Mouse (Mus musculus) CH12.LX (cell line): ENCODE data around the gene Npm1. TPM values are rescaled to one million over a fixed set of nuclear protein-coding genes. Genes with fewer than 3 reads are reported as not detected.

Source experiments
- DNase-seq: peaks from one replicate; pipeline ENCODE4 v3.0.0-alpha.2; 2013; ENCODE audit errors: extremely low read depth
- H3K27ac ChIP-seq: 2 replicates; pipeline ENCODE4 v1.5.1; 2012; ENCODE audit warnings: low read depth, mild to moderate bottlenecking, control low read depth, moderate library complexity; ENCODE audit not compliant: insufficient read depth
- H3K27me3 ChIP-seq: replicated peaks from 2 replicates; pipeline ENCODE3; 2012; ENCODE audit warnings: inconsistent platforms
- H3K36me3 ChIP-seq, 2 experiments: replicated peaks in 1 of 2; 2 replicates each; pipeline versions ENCODE3 to v1.6.1; 2012; ENCODE audit warnings: inconsistent platforms in 1 of 2, low read length in 1 of 2, mild to moderate bottlenecking in 1 of 2, mixed read lengths in 1 of 2, moderate library complexity in 1 of 2; ENCODE audit not compliant: control insufficient read depth in 1 of 2, insufficient read depth in 1 of 2
- H3K4me1 ChIP-seq, 2 experiments: 2 replicates each; pipeline ENCODE4 v1.6.1; 2012; ENCODE audit warnings: inconsistent platforms in 1 of 2, moderate library complexity in 1 of 2; ENCODE audit not compliant: insufficient read depth in 2 of 2, control insufficient read depth in 1 of 2
- H3K4me2 ChIP-seq: 2 replicates; pipeline ENCODE4 v1.6.1; 2012; ENCODE audit warnings: low read depth, mild to moderate bottlenecking, control low read depth; ENCODE audit not compliant: poor library complexity, insufficient read depth, severe bottlenecking
- H3K4me3 ChIP-seq, 3 experiments: fragments of 150-350 bp in 1 of 3; sonication (generic) in 1 of 3; replicated peaks in 1 of 3; 2 replicates each; pipeline versions ENCODE3 to v1.5.1; 2011 to 2012; ENCODE audit warnings: low read depth in 2 of 3, low read length in 2 of 3, mild to moderate bottlenecking in 2 of 3, moderate library complexity in 2 of 3, control low read depth in 1 of 3, improper control_type of control experiment in 1 of 3, inconsistent platforms in 1 of 3, mixed read lengths in 1 of 3; ENCODE audit not compliant: poor library complexity in 1 of 3
- H3K79me2 ChIP-seq: replicated peaks from 2 replicates; pipeline ENCODE4 v1.6.1; 2012; ENCODE audit warnings: mild to moderate bottlenecking, moderate library complexity; ENCODE audit not compliant: control insufficient read depth, poor library complexity, insufficient read depth, severe bottlenecking; ENCODE audit errors: extremely low read depth
- H3K9ac ChIP-seq: 2 replicates; pipeline ENCODE4 v1.6.1; 2012; ENCODE audit warnings: low read depth, mild to moderate bottlenecking, control low read depth, moderate library complexity; ENCODE audit not compliant: insufficient read depth
- H3K9me3 ChIP-seq: replicated peaks from 2 replicates; pipeline ENCODE3; 2012; ENCODE audit warnings: low read length, inconsistent platforms, mixed read lengths
- E2F4 ChIP-seq: IDR thresholded peaks from 2 replicates; pipeline ENCODE4 v1.6.1; 2011; ENCODE audit warnings: low read depth, low read length, improper control_type of control experiment; ENCODE audit not compliant: insufficient replicate concordance
- ELF1 ChIP-seq: IDR thresholded peaks from 2 replicates; pipeline ENCODE4 v1.6.1; 2014; ENCODE audit warnings: low read depth, mild to moderate bottlenecking, inconsistent platforms, low read length, improper control_type of control experiment
- EP300 ChIP-seq: IDR thresholded peaks from 2 replicates; pipeline ENCODE4 v1.6.1; 2011; ENCODE audit warnings: low read length, improper control_type of control experiment
- ETS1 ChIP-seq: conservative IDR thresholded peaks from 2 replicates; pipeline ENCODE4 v1.6.1; 2012; ENCODE audit warnings: low read depth, mild to moderate bottlenecking, inconsistent platforms, low read length, improper control_type of control experiment, moderate library complexity
- IRF4 ChIP-seq: IDR thresholded peaks from 2 replicates; pipeline ENCODE4 v1.6.1; 2014; ENCODE audit warnings: low read depth, mild to moderate bottlenecking, inconsistent platforms, low read length, improper control_type of control experiment
- JUND ChIP-seq: conservative IDR thresholded peaks from 2 replicates; pipeline ENCODE4 v1.6.1; 2011; ENCODE audit warnings: low read depth, low read length, improper control_type of control experiment
- KAT2A ChIP-seq: IDR thresholded peaks from 2 replicates; pipeline ENCODE4 v1.6.1; 2012; ENCODE audit warnings: low read length, improper control_type of control experiment, inconsistent platforms; ENCODE audit not compliant: insufficient replicate concordance
- MAX ChIP-seq: IDR thresholded peaks from 2 replicates; pipeline ENCODE4 v1.6.1; 2011; ENCODE audit warnings: low read length, improper control_type of control experiment
- MAZ ChIP-seq: IDR thresholded peaks from 2 replicates; pipeline ENCODE4 v1.6.1; 2012; ENCODE audit warnings: low read depth, mild to moderate bottlenecking, inconsistent platforms, low read length, improper control_type of control experiment, moderate library complexity
- MEF2A ChIP-seq: IDR thresholded peaks from 2 replicates; pipeline ENCODE4 v1.6.1; 2014; ENCODE audit warnings: low read depth, mild to moderate bottlenecking, inconsistent platforms, low read length, improper control_type of control experiment, borderline replicate concordance
- MYC ChIP-seq: IDR thresholded peaks from 2 replicates; pipeline ENCODE4 v1.6.1; 2011; ENCODE audit warnings: low read depth, mild to moderate bottlenecking, improper control_type of control experiment, low read length
- NELFE ChIP-seq: IDR thresholded peaks from 2 replicates; pipeline ENCODE4 v1.6.1; 2011; ENCODE audit warnings: low read depth, low read length, improper control_type of control experiment
- NRF1 ChIP-seq: IDR thresholded peaks from 2 replicates; pipeline ENCODE4 v1.6.1; 2014; ENCODE audit warnings: low read depth, mild to moderate bottlenecking, inconsistent platforms, low read length, improper control_type of control experiment, moderate library complexity
- POLR2A ChIP-seq: IDR thresholded peaks from 2 replicates; pipeline ENCODE4 v1.6.1; 2011; ENCODE audit warnings: low read depth, mild to moderate bottlenecking, improper control_type of control experiment, low read length
- POLR2AphosphoS2 ChIP-seq: IDR thresholded peaks from 2 replicates; pipeline ENCODE4 v1.6.1; 2011; ENCODE audit warnings: low read depth, low read length, improper control_type of control experiment
- RCOR1 ChIP-seq: conservative IDR thresholded peaks from 2 replicates; pipeline ENCODE4 v1.6.1; 2012; ENCODE audit warnings: low read depth, mild to moderate bottlenecking, inconsistent platforms, low read length, improper control_type of control experiment
- SIN3A ChIP-seq: IDR thresholded peaks from 2 replicates; pipeline ENCODE4 v1.6.1; 2012; ENCODE audit warnings: low read length, improper control_type of control experiment, inconsistent platforms
- SMC3 ChIP-seq: IDR thresholded peaks from 2 replicates; pipeline ENCODE4 v1.6.1; 2011; ENCODE audit warnings: low read depth, low read length, improper control_type of control experiment
- TBP ChIP-seq: conservative IDR thresholded peaks from 2 replicates; pipeline ENCODE4 v1.6.1; 2011; ENCODE audit warnings: low read depth, low read length, improper control_type of control experiment
- TCF12 ChIP-seq: IDR thresholded peaks from 2 replicates; pipeline ENCODE4 v1.6.1; 2014; ENCODE audit warnings: low read depth, mild to moderate bottlenecking, inconsistent platforms, low read length, improper control_type of control experiment
- UBTF ChIP-seq: IDR thresholded peaks from 2 replicates; pipeline ENCODE4 v1.6.1; 2012; ENCODE audit warnings: low read depth, mild to moderate bottlenecking, inconsistent platforms, low read length, improper control_type of control experiment, moderate library complexity
- USF1 ChIP-seq: IDR thresholded peaks from 2 replicates; pipeline ENCODE4 v1.6.1; 2014; ENCODE audit warnings: low read depth, mild to moderate bottlenecking, inconsistent platforms, low read length, improper control_type of control experiment
- USF2 ChIP-seq: conservative IDR thresholded peaks from 2 replicates; pipeline ENCODE4 v1.6.1; 2011; ENCODE audit warnings: low read depth, low read length, improper control_type of control experiment
- ZC3H11A ChIP-seq: IDR thresholded peaks from 2 replicates; pipeline ENCODE4 v1.6.1; 2012; ENCODE audit warnings: low read depth, mild to moderate bottlenecking, inconsistent platforms, low read length, improper control_type of control experiment
- ZMIZ1 ChIP-seq: IDR thresholded peaks from 2 replicates; pipeline ENCODE4 v1.6.1; 2012; ENCODE audit warnings: low read depth, mild to moderate bottlenecking, inconsistent platforms, low read length, improper control_type of control experiment
- ZNF384 ChIP-seq: IDR thresholded peaks from 2 replicates; pipeline ENCODE4 v1.6.1; 2012; ENCODE audit warnings: low read depth, low read length, improper control_type of control experiment, inconsistent platforms
- dilution Hi-C: fragments of 300-500 bp; cut with MboI; formaldehyde crosslinking; loops from 2 replicates; pipeline ENCODE4 v1.14.3; 2020; ENCODE audit warnings: low sequenced_read_pairs; ENCODE audit not compliant: extremely low pct_unique_long_range_greater_than_20kb, extremely low pct_ligation_motif_present
- in situ Hi-C: fragments of 300-500 bp; cut with MboI; formaldehyde crosslinking; loops from 3 replicates; pipeline ENCODE4 v1.14.3; 2019; ENCODE audit warnings: low sequenced_read_pairs, low pct_ligation_motif_present, low pct_unique_long_range_greater_than_20kb, mixed read lengths
- polyA plus RNA-seq: library from polyadenylated mRNA; unstranded; fragments of >175 nt; gene quantifications from 2 replicates; pipeline ENCODE4 v1.2.1, GENCODE M21; 2012; ENCODE audit warnings: low read depth; ENCODE audit not compliant: insufficient read length
- total RNA-seq, 2 experiments: library from RNA; depleted of rRNA; stranded (reverse); fragments of 300-350 nt in 1 of 2; fragments of >200 nt in 1 of 2; gene quantifications; 2 replicates each; pipeline ENCODE4 v1.2.3; 2012 to 2014

The Npm1 gene
- total and polyA plus RNA-seq, 3 experiments, result 3,603 to 8,076 (median 6,953) TPM

- no peak overlapping the region for H3K27ac ChIP-seq
- no peak overlapping the region for H3K4me3 ChIP-seq
- H3K4me2 ChIP-seq, result no peak overlapping the region
- no peak for TF ChIP-seq USF1
- TF ChIP-seq ETS1, result no peak
- no peak for TF ChIP-seq NELFE
- TF ChIP-seq MAX, result no peak
- no peak for TF ChIP-seq E2F4
- no peak for TF ChIP-seq SMC3
- no peak for TF ChIP-seq POLR2A
- TF ChIP-seq IRF4, result no peak
- no peak for TF ChIP-seq TBP
- no peak for TF ChIP-seq MAZ
- TF ChIP-seq POLR2AphosphoS2, result no peak
- no peak for TF ChIP-seq EP300
- no peak for TF ChIP-seq USF2
- TF ChIP-seq ZNF384, result no peak
- TF ChIP-seq SIN3A, result no peak
- TF ChIP-seq NRF1, result no peak
- no peak for TF ChIP-seq RCOR1
- no peak for TF ChIP-seq MEF2A
- TF ChIP-seq ELF1, result no peak
- no peak for TF ChIP-seq ZMIZ1
- DNase-seq, result no peak
- H3K9ac ChIP-seq, result no peak overlapping the region
- in situ Hi-C loops (loop anchor here (25.0 kb wide), 1 partner anchor 534 kb away; no protein-coding TSS in a partner anchor), dilution Hi-C loops (no loop called here)
- no peaks in the 10 kb centered on the region for H3K79me2 ChIP-seq
- H3K9me3 ChIP-seq, result peaks cover 7% of the 10 kb centered on the region
- peaks cover 16 to 37% of the 10 kb centered on the region in 2 experiments for H3K36me3 ChIP-seq
- H3K27me3 ChIP-seq, result no peaks in the 10 kb centered on the region
- peaks cover 6 to 8% of the 10 kb centered on the region in 2 experiments; a peak in 3 of 4 replicates for H3K4me1 ChIP-seq
Observed at GRCm38 (mm10) chr11:33146143-33146497, 16.9 kb downstream of the Npm1 start.

GRCm38 (mm10) chr11:33145201-33146142, 17.5 kb downstream of the Npm1 start:
- Histone ChIP-seq H3K9me3 (peaks cover 7% of the 10 kb centered on the region), H3K36me3 (peaks cover 10 to 34% of the 10 kb centered on the region in 2 experiments), H3K9ac (no peak overlapping the region), H3K27ac (no peak overlapping the region), H3K27me3 (no peaks in the 10 kb centered on the region), H3K4me2 (no peak overlapping the region), H3K4me1 (peaks cover 6 to 8% of the 10 kb centered on the region in 2 experiments; a peak in 3 of 4 replicates), H3K79me2 (no peaks in the 10 kb centered on the region), H3K4me3 (no peak overlapping the region)
- DNase-seq, result no peak
- dilution Hi-C loops (no loop called here), in situ Hi-C loops (loop anchor here (25.0 kb wide), 1 partner anchor 533 kb away; no protein-coding TSS in a partner anchor)
- TF ChIP-seq ELF1 (no peak), USF1 (no peak), JUND (no peak), ZC3H11A (no peak), KAT2A (no peak), ZNF384 (no peak), MYC (no peak), ZMIZ1 (no peak), SIN3A (no peak), TCF12 (no peak), E2F4 (no peak), UBTF (no peak), USF2 (no peak), IRF4 (no peak), NELFE (no peak), RCOR1 (no peak), MEF2A (no peak), NRF1 (no peak), POLR2AphosphoS2 (no peak)
